Mouse (Mus musculus): Measurements from ENCODE around the gene Trim44. TPM values are rescaled to one million over a fixed set of nuclear protein-coding genes. Genes with fewer than 3 reads are reported as not detected.

Trim44 gene
- polyA plus RNA-seq, 1 experiment from 2014 or later, result 16.6 TPM

DNA sequence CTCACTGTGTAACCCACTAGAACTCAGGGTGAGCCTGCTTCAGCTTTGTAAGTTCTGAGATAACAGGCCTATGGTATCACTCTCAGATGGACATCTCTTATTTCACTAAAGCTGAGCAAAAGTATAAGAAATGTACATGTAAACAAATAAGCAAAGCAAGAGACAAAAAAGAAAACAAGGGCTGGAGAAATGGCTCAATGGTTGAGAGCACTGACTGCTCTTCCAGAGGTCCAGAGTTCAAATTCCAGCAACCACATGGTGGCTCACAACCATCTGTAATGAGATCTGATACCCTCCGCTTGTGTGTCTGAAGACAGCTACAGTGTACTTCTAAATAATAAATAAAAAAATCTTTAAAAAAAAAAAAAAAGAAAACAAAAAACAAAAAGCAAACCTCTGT, 29.2 kb downstream of the Trim44 start:
- H3K9ac ChIP-seq (ENCODE audit: low read length), result no peak overlapping the region
- ATAC-seq (ENCODE audit: low read depth), result no peak
- WGBS, result 89% methylated on average over 1 of the region's 1 CpGs
- no peak overlapping the region for H3K4me3 ChIP-seq (ENCODE audit: low read length)
- H3K4me1 ChIP-seq (replicated peaks; ENCODE audit: control insufficient read depth, insufficient read depth, low read length), result peaks cover 1% of the 10 kb centered on the region
- H3K27ac ChIP-seq (ENCODE audit: low read length), result no peak overlapping the region
- no peak overlapping the region for H3K4me2 ChIP-seq (ENCODE audit: low read depth, low read length)
- H3K36me3 ChIP-seq (ENCODE audit: control insufficient read depth, insufficient read depth, low read length), result no peaks in the 10 kb centered on the region; the same call in 1 of the 2 replicates
- no peaks in the 10 kb centered on the region for H3K27me3 ChIP-seq (ENCODE audit: control insufficient read depth, insufficient read depth, low read depth, low read length)
- no peaks in the 10 kb centered on the region for H3K9me3 ChIP-seq (ENCODE audit: control insufficient read depth, low read length)

DNA sequence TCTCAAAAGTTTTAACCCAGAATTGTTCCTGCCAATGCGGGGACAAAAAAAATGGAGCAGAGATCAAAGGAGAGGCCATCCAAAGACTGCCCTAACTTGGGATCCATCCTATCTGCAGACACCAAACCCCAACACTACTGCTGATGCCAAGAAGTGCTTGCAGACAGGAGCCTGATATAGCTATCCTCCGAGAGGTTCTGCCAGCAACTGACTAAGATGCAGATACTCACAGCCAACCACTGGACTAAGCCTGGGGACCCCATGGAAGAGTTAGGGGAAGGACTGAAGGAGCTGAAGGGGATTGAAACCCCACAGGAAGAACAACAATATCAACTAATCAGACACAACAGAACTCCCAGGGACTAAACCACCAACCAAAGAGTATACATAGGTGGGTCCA, 30.3 kb downstream of the Trim44 start:
- no peaks in the 10 kb centered on the region; the same call in 1 of the 2 replicates for H3K36me3 ChIP-seq (ENCODE audit: control insufficient read depth, insufficient read depth, low read length)
- H3K4me2 ChIP-seq (ENCODE audit: low read depth, low read length), result no peak overlapping the region
- H3K27ac ChIP-seq (ENCODE audit: low read length), result no peak overlapping the region
- no peak overlapping the region for H3K4me3 ChIP-seq (ENCODE audit: low read length)
- H3K9ac ChIP-seq (ENCODE audit: low read length), result no peak overlapping the region
- no peaks in the 10 kb centered on the region for H3K9me3 ChIP-seq (ENCODE audit: control insufficient read depth, low read length)
- WGBS, result 90% methylated on average over 2 of the region's 2 CpGs
- no peaks in the 10 kb centered on the region for H3K27me3 ChIP-seq (ENCODE audit: control insufficient read depth, insufficient read depth, low read depth, low read length)
- H3K4me1 ChIP-seq (replicated peaks; ENCODE audit: control insufficient read depth, insufficient read depth, low read length), result no peaks in the 10 kb centered on the region
- no peak for ATAC-seq (ENCODE audit: low read depth)

DNA sequence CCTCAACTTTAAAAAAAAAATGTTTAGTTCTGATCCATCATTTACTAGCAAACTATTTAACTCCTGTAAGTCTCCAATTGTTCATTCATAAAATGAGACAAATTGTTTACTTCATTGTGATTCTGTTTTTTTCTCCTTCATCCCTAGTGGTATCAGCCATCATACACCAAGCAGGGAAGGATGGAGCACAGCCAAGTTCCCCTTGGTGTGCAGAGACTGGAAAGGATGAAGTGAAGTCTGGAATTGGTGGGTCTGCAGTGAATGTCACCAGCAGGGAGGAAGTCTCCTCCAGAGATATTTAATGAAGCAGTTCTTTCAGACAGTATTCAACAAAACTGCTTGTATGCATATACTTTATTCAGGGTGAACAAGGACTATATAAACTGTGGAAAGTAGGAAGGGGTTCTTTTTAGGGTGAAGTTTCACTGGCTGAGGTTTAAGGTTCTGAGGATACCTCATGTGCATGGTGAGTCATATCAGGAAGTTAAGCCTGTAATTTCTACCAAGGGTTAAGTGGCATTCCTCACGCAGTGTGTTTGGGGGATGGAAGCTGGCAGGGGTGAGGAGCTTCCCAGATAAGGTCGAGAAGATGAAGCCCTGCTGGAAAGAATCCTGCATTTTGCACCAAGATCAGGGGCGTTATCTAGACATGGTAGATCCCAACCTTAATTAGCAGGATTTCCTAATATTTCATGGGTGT, 34.1 kb downstream of the Trim44 start:
- Histone ChIP-seq H3K4me1 (replicated peaks; ENCODE audit: control insufficient read depth, insufficient read depth, low read length) (no peaks in the 10 kb centered on the region), H3K36me3 (ENCODE audit: control insufficient read depth, insufficient read depth, low read length) (no peaks in the 10 kb centered on the region; the same call in 1 of the 2 replicates), H3K27me3 (ENCODE audit: control insufficient read depth, insufficient read depth, low read depth, low read length) (no peaks in the 10 kb centered on the region), H3K27ac (ENCODE audit: low read length) (no peak overlapping the region), H3K9ac (ENCODE audit: low read length) (no peak overlapping the region), H3K4me2 (ENCODE audit: low read depth, low read length) (no peak overlapping the region), H3K4me3 (ENCODE audit: low read length) (no peak overlapping the region), H3K9me3 (ENCODE audit: control insufficient read depth, low read length) (no peaks in the 10 kb centered on the region)
- 46% methylated on average over 3 of the region's 3 CpGs for WGBS
- ATAC-seq (ENCODE audit: low read depth), result no peak

DNA sequence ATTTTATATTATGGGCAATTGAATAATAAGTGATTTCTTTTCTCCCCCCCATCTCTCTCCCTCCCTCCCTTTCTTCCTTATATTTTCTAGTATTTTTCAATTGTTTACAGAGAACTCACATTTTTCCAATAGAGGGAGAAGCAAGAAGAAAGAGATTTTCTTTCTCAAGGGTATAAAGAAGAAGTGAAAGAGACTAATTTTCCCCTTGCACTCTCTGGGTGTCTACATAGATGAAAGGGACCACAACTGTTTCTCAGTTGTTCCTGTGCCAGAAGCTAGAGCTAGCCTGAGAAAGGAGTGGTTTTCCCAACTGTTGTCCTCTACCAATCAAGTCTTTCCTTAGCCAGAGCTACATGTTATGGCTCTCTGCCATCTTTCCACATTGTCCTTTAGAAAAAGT, 34.9 kb downstream of the Trim44 start:
- no peaks in the 10 kb centered on the region for H3K4me1 ChIP-seq (replicated peaks; ENCODE audit: control insufficient read depth, insufficient read depth, low read length)
- H3K4me3 ChIP-seq (ENCODE audit: low read length), result no peak overlapping the region
- H3K9me3 ChIP-seq (ENCODE audit: control insufficient read depth, low read length), result no peaks in the 10 kb centered on the region
- ATAC-seq (ENCODE audit: low read depth), result no peak
- H3K27ac ChIP-seq (ENCODE audit: low read length), result no peak overlapping the region
- no peaks in the 10 kb centered on the region; the same call in 1 of the 2 replicates for H3K36me3 ChIP-seq (ENCODE audit: control insufficient read depth, insufficient read depth, low read length)
- H3K4me2 ChIP-seq (ENCODE audit: low read depth, low read length), result no peak overlapping the region
- no peaks in the 10 kb centered on the region for H3K27me3 ChIP-seq (ENCODE audit: control insufficient read depth, insufficient read depth, low read depth, low read length)
- no peak overlapping the region for H3K9ac ChIP-seq (ENCODE audit: low read length)

DNA sequence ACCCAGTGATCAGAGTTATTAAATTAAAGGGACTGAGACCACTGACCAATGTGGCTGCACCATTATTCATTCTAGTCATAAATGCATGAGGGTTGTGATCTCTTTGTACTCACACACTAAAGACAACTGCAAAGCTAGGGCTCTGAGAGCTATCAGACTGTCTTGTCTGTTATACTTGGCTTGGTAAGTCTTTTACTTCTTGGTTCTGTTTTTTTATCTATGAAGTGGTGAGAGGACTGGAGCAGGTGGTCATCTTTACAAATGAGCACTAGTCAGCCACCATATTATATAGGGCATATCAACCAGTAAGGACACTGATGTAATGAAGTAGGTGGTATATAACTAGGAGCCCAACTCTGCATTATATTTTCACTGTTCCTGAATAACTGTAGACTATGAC, 36.3 kb downstream of the Trim44 start:
- Histone ChIP-seq H3K36me3 (ENCODE audit: control insufficient read depth, insufficient read depth, low read length) (no peaks in the 10 kb centered on the region), H3K4me2 (ENCODE audit: low read depth, low read length) (no peak overlapping the region), H3K4me1 (replicated peaks; ENCODE audit: control insufficient read depth, insufficient read depth, low read length) (no peaks in the 10 kb centered on the region), H3K9ac (ENCODE audit: low read length) (no peak overlapping the region), H3K27me3 (ENCODE audit: control insufficient read depth, insufficient read depth, low read depth, low read length) (no peaks in the 10 kb centered on the region), H3K9me3 (ENCODE audit: control insufficient read depth, low read length) (no peaks in the 10 kb centered on the region), H3K4me3 (ENCODE audit: low read length) (no peak overlapping the region), H3K27ac (ENCODE audit: low read length) (no peak overlapping the region)
- ATAC-seq (ENCODE audit: low read depth), result no peak

DNA sequence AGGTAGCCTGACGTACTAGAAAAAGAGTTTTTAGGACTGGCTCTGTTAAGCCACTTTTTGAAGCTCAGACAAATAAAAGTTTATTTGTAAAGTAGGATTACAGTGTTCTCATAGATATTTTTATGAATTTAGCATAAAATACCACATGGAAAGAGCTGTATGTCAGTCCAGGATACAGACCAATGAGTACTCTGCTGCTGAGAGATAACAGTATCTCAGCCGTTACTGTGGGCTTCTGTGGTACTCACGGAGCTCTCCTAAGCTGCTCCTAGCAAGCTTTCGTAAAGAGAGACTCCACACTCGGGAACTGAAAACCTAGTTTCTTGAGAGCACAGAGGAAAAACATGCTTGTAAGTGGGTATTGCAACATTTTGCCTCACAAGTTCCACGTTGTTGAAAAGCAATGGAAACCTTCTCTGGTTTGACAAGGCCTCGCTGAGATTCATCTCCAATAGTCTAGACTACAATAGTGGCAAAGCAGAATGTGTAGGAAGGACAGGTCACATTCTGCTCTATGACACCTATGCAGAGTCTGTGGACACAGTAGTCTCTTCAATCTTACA, 41.6 kb downstream of the Trim44 start:
- no peak overlapping the region for H3K27ac ChIP-seq (ENCODE audit: low read length)
- H3K4me2 ChIP-seq (ENCODE audit: low read depth, low read length), result no peak overlapping the region
- no peak overlapping the region for H3K4me3 ChIP-seq (ENCODE audit: low read length)
- 71% methylated on average over 7 of the region's 7 CpGs for WGBS
- no peaks in the 10 kb centered on the region for H3K36me3 ChIP-seq (ENCODE audit: control insufficient read depth, insufficient read depth, low read length)
- H3K9ac ChIP-seq (ENCODE audit: low read length), result no peak overlapping the region
- no peak for ATAC-seq (ENCODE audit: low read depth)
- H3K4me1 ChIP-seq (replicated peaks; ENCODE audit: control insufficient read depth, insufficient read depth, low read length), result peaks cover 17% of the 10 kb centered on the region
- H3K27me3 ChIP-seq (ENCODE audit: control insufficient read depth, insufficient read depth, low read depth, low read length), result no peaks in the 10 kb centered on the region
- H3K9me3 ChIP-seq (ENCODE audit: control insufficient read depth, low read length), result no peaks in the 10 kb centered on the region

DNA sequence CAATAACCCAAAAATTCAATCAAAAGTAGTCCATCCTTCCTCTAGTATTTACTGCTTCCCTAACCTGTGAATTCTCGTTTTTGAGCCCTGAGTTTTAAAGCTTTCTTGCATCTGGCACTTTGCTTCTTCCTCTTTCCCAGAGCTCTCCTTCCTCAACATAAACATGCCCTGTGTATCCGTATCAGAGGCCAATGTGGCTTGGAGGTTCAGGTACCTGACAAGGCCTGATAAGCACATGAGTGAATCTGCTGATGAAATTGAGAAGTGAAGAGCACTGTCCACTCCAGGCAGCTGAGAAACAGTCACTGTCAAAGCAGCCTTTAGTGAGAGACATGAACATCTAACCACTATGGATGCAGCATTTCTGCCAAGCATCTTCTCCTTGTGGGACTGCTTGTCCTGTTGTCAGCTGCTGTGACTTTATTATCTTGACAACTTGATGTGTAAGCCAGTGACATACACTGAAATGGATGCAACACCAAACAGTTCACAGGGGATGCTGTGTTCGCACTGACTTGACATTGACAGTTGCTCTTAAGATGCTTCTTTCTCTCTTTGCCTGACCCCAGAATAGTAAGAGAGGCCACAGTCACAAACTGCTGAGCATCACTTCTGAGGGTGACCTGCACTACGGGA, 42.9 kb downstream of the Trim44 start:
- Histone ChIP-seq H3K4me2 (ENCODE audit: low read depth, low read length) (no peak overlapping the region), H3K9me3 (ENCODE audit: control insufficient read depth, low read length) (no peaks in the 10 kb centered on the region), H3K4me3 (ENCODE audit: low read length) (no peak overlapping the region), H3K27ac (ENCODE audit: low read length) (no peak overlapping the region), H3K4me1 (replicated peaks; ENCODE audit: control insufficient read depth, insufficient read depth, low read length) (peaks cover 17% of the 10 kb centered on the region), H3K9ac (ENCODE audit: low read length) (no peak overlapping the region), H3K36me3 (ENCODE audit: control insufficient read depth, insufficient read depth, low read length) (no peaks in the 10 kb centered on the region), H3K27me3 (ENCODE audit: control insufficient read depth, insufficient read depth, low read depth, low read length) (no peaks in the 10 kb centered on the region)
- WGBS, result 71% methylated on average over 4 of the region's 4 CpGs
- no peak for ATAC-seq (ENCODE audit: low read depth)

DNA sequence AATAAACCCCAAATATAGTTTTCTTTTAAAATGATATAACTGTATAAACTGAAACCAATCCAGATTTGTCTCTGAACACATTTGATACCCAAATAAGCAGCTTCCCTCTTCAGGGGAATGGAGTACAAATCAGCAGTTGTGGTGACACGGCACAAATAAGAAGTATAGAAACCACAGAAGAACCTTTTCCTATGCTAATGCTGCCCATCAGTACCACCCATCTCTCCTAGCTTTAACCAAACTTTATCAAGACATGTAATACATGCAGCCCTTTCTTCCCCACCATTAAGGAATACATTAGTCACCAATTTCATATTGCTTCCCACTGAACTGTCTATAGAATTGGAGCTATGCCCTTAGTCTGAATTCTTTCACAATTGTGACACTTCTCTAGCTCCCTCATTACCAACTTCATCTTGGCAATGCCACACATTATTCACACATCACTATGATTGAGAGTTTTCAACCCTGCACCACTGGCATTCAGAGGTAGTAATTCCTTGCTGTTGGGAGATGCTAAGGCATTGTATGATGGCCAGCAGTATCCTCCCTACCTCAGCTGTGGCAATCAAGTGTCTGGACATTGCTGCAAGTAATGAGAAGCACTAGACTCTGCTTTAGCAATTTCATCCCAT, 44.6 kb downstream of the Trim44 start:
- Histone ChIP-seq H3K9ac (ENCODE audit: low read length) (no peak overlapping the region), H3K27ac (ENCODE audit: low read length) (peak overlapping the region; percentile 59), H3K27me3 (ENCODE audit: control insufficient read depth, insufficient read depth, low read depth, low read length) (no peaks in the 10 kb centered on the region), H3K36me3 (ENCODE audit: control insufficient read depth, insufficient read depth, low read length) (no peaks in the 10 kb centered on the region), H3K9me3 (ENCODE audit: control insufficient read depth, low read length) (no peaks in the 10 kb centered on the region), H3K4me3 (ENCODE audit: low read length) (no peak overlapping the region), H3K4me1 (replicated peaks; ENCODE audit: control insufficient read depth, insufficient read depth, low read length) (peaks cover 17% of the 10 kb centered on the region), H3K4me2 (ENCODE audit: low read depth, low read length) (no peak overlapping the region)
- no peak for ATAC-seq (ENCODE audit: low read depth)
- 64% methylated on average over 1 of the region's 1 CpGs for WGBS

DNA sequence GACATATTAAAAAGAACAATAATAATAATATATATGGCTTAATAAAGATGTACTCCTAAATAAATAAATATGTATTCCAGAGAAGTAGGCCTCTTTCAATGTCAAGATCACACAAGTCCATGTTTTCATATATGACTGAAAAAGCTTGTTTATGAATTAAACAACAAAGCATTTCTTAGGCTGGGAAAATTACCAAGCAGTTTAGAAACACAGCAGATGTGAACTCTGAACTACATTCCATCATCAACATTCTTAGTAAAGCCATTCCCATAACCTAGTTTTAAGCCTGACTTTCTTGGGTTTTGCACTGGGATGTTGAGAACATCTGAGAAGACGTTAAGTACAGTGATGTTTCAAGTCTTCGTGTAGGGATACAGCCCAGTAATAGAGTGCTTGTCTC, 45.4 kb downstream of the Trim44 start:
- Histone ChIP-seq H3K27me3 (ENCODE audit: control insufficient read depth, insufficient read depth, low read depth, low read length) (no peaks in the 10 kb centered on the region), H3K9me3 (ENCODE audit: control insufficient read depth, low read length) (no peaks in the 10 kb centered on the region), H3K4me3 (ENCODE audit: low read length) (no peak overlapping the region), H3K4me1 (replicated peaks; ENCODE audit: control insufficient read depth, insufficient read depth, low read length) (peaks cover 17% of the 10 kb centered on the region), H3K36me3 (ENCODE audit: control insufficient read depth, insufficient read depth, low read length) (0 out of 2 replicates have a peak, but pooled peaks cover 1% of the 10 kb centered on the region), H3K27ac (ENCODE audit: low read length) (peak overlapping the region; percentile 59), H3K4me2 (ENCODE audit: low read depth, low read length) (no peak overlapping the region), H3K9ac (ENCODE audit: low read length) (no peak overlapping the region)
- 51% methylated on average over 2 of the region's 2 CpGs for WGBS
- peak; percentile 34; the same call in 1 of the 2 replicates for ATAC-seq (ENCODE audit: low read depth)
